Mouse (Mus musculus) activated CD4-positive, CD25-positive, alpha-beta regulatory T cell, adult 9 weeks (primary cell): ENCODE results near the gene Card6. TPM values are rescaled to one million over a fixed set of nuclear protein-coding genes. Genes with fewer than 3 reads are reported as not detected.

Experiments used
- polyA plus RNA-seq: library from polyadenylated mRNA; unstranded; fragments of 100-300 nt; shearing (Covaris generic); gene quantifications from one replicate; pipeline ENCODE4 v1.2.1, GENCODE M21; 2017

Card6 gene
- 70.2 TPM for polyA plus RNA-seq

GRCm38 (mm10) chr15:5107686-5108654, at the start of gene Card6:
TSS of gene Card6 (minus strand) at chr15:5108539.

GRCm38 (mm10) chr15:5143361-5144020, 35.2 kb upstream of the Card6 start, which contains the start of gene Prkaa1:
TSS of gene Prkaa1 (plus strand) at chr15:5143861.

DNA sequence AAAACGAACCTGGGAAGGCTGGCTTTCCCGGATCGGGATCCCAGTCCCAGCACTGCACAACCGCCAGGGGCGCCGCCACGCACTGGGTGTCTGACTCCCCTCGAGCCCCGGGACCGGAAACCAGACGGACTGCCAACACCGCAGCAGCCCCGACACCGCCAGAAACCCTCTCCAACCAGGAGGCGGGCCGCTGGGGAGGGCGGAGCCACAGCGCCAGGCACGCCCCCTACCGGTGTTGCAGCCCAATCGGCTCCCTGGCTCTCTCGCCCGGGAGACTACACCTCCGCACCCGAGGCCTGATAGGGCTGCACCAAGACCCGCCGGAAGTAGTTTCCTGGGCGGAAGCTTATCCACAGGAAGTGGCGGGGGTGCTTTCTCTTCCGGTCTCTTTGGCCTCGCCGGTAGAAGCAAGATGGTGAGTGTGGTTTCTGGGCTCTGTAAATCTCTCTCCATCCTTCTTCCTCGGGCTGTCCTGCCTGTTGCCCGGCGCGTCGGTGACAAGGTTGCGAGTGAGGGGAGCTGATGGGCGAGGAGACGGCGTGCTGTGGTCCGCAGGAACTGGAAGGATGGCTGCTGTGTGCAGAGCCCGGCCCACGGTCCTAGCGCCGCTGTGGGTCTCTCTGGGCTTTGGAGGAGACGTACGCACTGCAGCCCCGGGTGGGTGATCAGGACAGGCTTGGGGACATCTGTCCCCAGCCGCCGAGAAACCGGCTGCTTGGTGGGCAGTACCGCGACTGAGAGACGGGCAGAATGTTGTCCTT, 8.1 kb upstream of the Card6 start, which contains the start of gene Rpl37:
Gene Rpl37, plus strand, starts transcription at position 376 of the 761 bp plus-strand sequence.

DNA sequence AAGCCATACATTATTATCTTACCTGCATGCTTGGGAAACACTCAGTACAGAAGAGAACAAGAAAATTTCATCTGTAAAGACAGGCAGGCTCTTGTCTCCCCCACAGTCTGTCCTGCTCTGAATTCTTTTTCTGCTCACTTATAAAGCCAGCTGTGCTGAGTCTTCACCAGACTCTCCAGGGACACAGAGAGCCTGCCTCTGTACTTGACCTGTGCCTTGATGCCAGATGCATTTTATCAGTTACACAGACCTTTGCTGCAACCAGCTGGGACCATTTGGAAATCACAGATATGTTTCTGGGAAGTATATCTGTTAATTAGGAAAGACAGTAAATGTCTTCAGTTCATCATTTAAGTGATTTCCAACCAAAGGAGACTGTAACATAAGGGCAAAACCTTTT, 44.7 kb downstream of the Card6 start, which contains the start of gene C7:
Gene C7, minus strand, starts transcription at position 106 of the 400 bp plus-strand sequence.

Other genes starting within 250 kb of the Card6 start
- not detected for gene Mroh2b, start 209.8 kb downstream of the Card6 start, polyA plus RNA-seq
- gene C7, start 44.8 kb downstream of the Card6 start, polyA plus RNA-seq = not detected
- 1,212 TPM for gene Rpl37, start 8.1 kb upstream of the Card6 start, polyA plus RNA-seq
- gene Prkaa1, start 35.3 kb upstream of the Card6 start, polyA plus RNA-seq = 37.5 TPM
- 58.5 TPM for gene Ttc33, start 77.0 kb upstream of the Card6 start, polyA plus RNA-seq
- gene Ptger4, start 135.6 kb upstream of the Card6 start, polyA plus RNA-seq = 20.6 TPM